Mouse (Mus musculus) adrenal gland (tissue): ENCODE measurements around the gene Acot3.
"Not testable (repeated sequence)": the region's sequence is repeated elsewhere in the genome, so short reads cannot be mapped to it uniquely, and the experiment has no call there.

ENCODE experiments used
- intact Hi-C: fragments of 180-260 bp; cut with DNase I; formaldehyde crosslinking; loops from one replicate; pipeline ENCODE4 v1.15.1; 2025
- long read RNA-seq, 2 experiments: library from polyadenylated mRNA; unstranded; transcript quantifications; one replicate each; pipeline ENCODE4 v2.0.0; 2020; ENCODE audit warnings: borderline replicate concordance in 1 of 2; ENCODE audit not compliant: insufficient replicate concordance in 1 of 2

Acot3 gene
- long read RNA-seq, experiment 1, partial matches to known transcripts: 1 of 2 reads
- long read RNA-seq, experiment 1, other reads (novel, unspliced or antisense): 1 of 2 reads
- long read RNA-seq, experiment 2: 0 reads

DNA sequence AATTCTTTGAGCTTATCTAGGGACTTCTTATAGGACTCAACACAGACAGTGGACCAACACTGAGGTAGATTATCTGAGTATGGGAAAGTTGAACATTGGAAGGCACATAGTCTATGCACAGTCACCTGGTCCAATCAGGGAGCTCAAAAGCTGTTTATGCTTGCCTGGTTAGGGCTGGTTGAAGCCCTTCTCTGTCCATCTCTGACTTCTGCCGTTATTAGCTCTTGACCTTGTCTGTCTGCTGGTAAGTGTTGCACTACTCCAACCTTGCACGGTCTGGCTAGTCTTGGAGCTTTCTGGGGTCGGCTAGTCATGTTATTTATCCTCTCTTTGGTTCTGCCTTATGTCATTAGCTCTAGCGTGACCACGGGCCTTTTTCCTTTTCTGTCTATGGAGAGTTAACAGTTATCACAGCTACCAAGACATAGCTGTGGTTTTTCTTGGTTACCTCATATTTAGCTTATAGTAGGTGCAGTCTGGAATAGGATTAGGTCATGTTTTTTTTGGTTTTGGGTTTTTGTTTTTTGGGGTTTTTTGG is at the start of gene Acot3:
Acot3 (plus strand) TSS at position 208 of the 538 bp plus-strand sequence.
- intact Hi-C loops: no loop called here

DNA sequence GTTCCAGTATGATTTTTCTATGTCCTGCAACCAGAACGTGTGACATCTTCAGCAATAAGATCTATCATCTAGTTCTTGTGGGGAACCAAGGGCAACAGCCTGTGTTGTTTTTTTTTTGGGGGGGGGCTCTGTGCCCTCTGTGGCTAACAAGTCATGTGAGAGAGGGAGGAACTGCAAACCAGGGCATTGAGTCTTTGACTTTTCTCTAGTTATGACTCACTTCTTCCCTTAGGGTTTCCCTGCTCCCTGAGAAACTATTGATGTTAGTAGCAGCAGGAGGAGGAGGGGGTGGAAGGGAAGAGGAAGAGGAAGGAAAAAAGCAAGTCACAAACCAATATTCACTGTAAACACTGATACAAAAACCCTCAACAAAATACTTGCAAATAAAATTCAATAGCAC is 48.1 kb upstream of the Acot3 start:
- intact Hi-C loops: no loop called here

DNA sequence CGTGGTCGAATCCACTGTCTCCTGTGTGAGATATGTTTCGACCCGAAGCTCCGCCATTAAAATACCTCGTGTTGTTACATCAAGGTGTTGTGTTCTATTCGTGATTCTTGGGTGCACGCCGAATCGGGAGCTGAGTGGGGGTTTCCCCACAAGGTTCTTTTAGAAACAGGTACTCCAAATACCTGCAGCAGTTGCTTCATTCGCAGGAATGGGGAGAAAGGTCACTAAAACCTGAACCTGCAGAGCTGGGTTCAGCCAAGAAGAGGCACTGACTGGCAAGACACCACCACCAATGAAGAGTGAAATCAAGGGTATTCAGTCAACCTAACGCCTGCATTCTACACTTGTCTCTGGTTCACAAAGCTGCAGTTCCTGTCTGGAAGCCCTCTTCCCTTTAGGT is 43.7 kb upstream of the Acot3 start:
- intact Hi-C loops: no loop called here

DNA sequence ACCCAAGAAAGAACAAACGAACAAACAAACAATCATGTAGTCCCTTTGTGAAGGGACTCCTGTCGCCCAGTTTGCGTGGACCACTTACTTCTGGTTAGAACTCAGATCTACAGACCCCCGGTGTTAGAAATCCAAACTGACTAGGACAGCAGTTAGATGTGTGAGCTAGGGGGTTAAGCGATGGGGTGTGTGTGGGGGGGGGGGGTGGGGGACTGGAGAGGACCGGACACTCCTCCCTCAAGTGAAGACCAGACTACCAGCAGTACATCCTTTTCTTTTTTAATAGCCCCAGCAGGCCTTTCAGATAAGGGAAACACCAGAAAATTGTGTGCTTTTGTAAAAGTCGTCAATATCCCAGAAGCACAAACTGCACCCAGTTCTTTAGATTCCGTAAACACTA is 43.2 kb upstream of the Acot3 start:
- intact Hi-C loops: no loop called here

DNA sequence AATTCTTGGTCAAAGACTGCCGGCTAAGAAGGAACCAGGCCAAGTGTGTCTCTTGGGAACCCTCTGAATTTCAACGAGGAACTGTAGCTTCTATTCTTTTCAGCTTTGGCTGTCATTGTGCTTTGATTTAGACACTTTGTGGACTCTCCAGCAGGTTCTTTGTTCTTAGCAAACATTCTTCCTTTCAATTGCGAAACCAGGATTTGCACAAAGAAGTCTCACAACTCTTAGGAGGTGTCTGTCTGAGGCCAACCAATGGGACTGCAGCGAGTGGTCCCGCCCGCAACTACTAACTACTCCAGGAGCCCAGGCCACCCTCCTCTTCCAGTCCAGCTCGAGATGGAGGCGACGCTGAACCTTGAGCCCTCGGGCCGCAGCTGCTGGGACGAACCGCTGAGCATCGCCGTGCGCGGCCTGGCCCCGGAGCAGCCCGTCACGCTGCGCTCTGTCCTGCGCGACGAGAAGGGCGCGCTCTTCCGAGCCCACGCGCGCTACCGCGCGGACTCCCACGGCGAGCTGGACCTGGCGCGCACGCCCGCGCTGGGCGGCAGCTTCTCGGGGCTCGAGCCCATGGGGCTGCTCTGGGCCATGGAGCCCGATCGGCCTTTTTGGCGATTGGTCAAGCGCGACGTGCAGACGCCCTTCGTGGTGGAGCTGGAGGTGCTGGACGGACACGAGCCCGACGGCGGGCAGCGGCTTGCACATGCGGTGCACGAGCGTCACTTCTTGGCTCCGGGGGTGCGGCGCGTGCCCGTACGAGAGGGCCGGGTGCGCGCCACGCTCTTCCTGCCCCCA is 42.6 kb upstream of the Acot3 start, which contains the start of gene Acot1:
Acot1 (plus strand) TSS at position 320 of the 795 bp plus-strand sequence.
- intact Hi-C loops: not testable (repeated sequence)

DNA sequence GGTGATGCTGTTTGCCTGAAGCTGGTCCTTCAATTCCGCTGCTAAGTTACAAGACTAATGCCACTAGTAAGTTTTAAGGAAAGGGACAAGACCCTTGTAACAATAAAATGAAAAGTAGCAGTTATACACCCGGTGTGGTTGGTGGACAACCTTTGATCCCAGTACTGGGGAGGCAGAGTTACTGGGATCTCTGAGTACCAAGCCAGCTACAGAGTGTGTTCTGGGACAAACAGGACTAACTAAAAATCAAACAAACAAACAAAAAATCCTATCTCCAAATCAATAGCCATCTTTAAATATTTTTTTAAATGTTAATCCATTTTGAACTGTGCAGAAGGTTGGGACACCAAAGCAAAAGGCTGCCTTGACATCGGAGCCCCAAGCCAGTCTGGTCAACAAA is 41.7 kb upstream of the Acot3 start:
- intact Hi-C loops: no loop called here

DNA sequence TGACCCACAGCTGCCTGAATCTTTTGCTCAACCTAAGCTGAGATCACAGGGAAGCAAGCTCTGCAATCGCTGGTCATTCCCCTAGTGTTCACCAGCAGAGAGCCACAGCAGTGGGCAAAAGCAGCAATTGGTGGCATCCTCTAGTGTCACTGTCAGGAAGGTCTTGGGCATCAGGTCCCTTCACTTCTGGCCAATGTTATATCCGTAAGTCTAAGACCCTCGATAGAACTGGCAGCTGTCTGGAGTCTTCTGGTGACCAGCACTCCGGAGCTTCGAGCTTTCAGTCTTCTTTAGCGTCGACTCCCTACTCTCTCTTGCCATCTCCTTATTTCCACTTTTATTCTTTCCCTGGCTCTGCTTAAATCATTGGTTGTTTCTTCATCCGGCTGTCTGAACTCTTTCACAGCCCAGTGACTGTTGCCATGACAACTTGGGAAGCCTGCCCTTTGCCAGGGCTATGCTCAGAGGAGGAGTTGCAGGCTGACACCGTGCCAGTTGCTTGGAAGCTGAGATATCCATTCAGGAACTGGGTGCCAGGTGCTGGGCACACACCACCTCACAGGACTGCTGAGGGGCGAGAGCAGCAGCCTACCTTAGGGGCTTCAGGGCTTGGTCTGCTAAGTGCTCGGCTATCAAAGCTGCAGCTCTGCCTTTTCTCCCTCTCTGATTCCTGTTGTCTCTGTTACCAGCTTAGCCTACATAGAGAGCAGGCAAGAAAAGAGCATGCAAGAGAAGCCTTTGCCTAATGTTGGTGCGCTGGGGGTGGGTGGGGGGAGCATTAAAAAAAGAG is 40.5 kb upstream of the Acot3 start:
- intact Hi-C loops: no loop called here

DNA sequence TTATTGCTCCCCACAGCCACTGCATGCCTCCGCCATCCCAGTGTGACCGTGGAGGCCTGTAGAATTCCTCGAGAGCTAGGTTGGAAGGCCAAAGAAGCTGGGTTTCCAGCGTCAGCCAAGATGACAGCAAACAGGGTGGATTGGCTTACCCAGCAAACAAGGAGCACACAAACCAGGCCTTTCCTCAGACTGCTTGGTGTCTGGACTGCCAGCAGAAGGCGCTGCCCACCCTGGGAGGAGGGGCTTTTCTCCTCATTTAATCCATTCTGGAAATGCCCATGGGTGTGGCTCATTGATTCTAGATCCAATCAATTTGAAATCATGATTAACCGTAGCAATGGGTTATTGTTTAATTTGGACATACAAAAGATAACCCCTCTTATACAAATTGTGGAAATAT is 38.8 kb upstream of the Acot3 start:
- intact Hi-C loops: no loop called here

DNA sequence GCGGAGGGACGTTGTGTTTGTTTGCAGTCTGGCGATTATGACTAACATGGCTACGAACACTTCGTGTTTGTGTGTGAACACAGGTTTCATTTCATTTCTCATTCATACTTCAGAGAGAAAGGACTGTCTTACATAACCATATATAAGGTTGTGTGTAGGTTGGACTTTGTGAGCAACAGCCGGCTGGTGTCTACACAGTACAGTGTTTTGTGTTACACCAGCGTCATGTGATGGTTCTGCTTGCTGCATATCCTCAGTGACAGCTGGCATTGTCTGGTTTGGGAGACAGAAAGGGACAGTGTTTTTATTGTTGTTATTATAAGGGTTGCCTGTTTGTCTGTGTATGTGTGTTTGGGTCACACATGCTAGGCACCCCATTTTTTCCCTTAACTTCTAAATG is 38.2 kb upstream of the Acot3 start:
- intact Hi-C loops: no loop called here

DNA sequence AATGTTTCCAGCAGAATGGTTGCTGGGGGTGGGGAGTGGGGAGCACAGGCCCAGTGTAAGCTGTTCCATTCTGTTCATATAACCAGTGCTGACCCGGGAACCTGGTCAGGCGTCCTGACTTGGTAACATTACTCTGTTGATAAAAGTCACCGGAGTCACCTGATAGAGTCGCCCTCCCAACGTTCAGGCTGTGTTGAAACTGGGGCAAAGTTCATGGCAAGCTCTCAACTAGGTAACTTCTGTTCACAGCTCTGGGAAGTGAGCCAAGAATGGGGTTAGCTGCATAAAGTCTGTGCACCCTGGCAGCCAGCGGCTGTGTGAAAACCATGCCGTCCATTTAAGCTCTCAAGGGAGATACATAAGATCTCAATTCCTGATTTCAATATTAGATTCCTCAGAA is 31.4 kb upstream of the Acot3 start:
- intact Hi-C loops: not testable (repeated sequence)

DNA sequence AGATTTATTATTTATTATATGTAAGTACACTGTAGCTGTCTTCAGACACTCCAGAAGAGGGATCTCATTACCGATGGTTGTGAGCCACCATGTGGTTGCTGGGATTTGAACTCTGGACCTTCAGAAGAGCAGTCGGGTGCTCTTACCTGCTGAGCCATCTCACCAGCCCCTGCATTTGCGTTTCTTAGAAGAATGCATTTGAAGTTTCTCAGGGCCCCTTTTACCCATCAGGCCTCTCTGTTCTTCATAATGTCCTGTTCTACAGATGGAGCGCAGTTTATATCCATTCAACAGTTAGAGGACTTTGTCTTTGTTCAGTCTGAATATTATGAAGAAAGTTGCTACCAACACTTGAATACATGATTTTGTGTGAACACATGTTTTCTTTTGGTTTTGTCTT is 29.7 kb upstream of the Acot3 start:
- intact Hi-C loops: not testable (repeated sequence)

DNA sequence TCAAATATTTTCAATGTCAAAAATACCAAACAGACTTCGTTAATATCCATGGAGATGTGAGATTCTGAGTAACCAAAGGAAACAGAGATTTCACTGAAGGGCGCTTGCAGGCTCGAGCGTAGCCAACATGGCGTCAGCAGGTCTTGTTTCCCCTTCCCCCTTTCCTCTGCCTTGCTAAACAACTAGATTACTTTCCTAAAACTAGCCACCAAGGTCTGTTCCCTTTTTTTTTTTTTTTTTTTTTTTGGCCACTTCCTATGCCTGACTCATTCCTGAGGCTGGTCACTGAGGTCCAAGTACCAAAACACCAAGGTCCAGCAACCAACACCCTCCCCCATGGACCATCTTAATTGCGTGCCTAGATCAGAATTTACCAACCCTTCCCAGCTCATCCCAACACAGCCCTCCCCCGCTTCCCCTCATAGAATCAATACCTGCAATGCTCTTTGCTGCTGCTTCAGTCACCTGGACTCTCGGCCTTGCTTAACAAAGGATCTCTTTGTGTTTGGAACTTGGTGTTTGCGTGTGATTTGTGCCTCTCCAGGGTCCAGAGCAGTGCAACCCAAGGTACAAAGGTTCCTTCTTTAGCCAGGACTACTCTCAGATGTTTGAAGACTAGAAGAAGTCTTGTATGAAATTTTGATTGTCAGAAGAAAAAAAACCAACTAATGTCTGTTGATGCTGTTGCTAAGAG is 28.7 kb upstream of the Acot3 start:
- intact Hi-C loops: no loop called here

DNA sequence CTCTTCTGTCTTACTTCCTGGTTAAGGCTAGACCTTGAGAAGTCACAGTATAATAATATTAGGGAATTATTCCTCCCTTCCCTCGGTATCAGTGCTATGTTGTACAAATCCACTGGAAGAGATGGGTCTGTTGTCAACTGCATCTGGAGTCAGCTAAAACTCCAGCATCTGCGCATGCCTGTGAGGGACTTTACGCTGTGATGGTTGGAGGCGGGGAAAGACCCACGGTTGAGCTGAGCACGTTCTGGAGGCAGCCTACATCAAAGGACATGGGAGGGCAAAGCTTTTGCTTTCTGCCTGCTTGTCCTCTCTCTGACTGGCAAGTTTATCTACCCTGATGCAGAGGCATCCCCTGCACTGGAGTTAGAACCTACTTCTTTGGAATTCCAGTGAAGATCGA is 26.1 kb upstream of the Acot3 start:
- intact Hi-C loops: no loop called here

DNA sequence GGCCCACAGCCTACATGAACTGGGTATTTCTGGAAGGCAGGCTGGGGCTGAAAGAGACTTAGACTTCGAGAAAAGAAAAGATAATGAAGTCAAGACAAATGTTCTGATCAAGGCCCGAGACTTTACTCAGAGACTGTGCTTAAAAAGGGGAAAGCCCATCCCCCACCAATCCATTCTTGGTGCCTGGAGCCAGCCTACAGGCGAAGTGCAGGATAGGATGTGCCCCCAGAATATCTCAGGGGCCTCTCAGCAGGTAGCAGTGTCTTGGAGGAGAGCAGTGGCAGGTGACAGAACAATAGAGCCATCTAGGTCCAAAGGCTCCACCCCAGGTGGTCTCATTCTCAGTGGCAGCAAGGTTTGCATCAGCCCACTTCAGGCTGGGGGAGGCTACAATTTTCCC is 23.6 kb upstream of the Acot3 start:
- intact Hi-C loops: not testable (repeated sequence)

DNA sequence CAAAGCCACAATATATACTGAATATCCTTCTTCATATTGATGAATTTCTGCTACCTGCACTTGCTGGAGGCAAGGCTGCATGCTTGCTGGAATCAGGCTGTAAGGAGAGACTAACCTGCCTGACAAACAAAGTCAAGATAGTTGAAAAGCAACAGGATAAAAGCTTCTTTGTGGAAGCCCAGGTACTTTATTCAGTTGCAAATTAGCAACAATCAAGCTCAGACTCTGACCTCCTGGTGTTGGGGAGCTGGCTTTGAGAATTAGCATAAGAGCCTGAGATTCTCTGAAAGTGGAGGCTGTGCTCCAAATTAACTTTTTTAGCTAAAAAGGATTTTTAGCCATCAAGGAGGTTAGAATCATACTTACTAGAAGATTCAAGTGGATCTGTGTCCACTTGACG is 22.9 kb upstream of the Acot3 start:
- intact Hi-C loops: not testable (repeated sequence)

DNA sequence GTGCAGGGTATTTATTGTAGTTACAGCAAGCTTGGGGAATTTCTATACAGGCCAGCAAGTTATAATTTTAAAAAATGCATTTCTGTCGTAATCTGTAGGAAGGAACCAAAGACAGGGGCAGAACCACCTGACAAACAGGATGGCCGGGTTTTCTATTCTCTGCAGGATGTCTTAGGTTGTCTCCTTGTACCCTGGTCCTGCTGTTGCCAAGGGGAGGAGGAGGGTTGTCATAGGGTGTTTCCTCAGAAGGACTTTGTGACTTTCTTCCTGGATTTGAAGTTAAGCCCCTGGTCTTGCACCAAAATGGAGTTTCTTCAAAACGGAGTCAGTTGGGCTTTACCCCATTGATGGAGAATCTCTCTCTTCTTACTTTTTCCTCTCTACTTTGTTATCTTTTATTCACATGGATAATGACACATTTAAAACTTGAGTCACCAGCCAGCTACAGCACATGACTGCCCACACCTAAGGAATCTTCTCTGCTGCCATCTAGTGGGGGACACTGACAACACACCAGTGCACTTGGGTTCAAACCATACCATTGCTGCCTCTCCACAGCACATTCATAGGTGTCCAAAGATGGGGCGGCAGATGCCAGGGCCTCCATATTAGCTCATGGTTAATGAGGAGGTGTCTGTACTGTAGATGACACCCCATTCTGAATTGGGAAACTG is 21.1 kb upstream of the Acot3 start:
- intact Hi-C loops: loop anchor here (2.0 kb wide), 1 partner anchor 58 kb away; no protein-coding TSS in a partner anchor

DNA sequence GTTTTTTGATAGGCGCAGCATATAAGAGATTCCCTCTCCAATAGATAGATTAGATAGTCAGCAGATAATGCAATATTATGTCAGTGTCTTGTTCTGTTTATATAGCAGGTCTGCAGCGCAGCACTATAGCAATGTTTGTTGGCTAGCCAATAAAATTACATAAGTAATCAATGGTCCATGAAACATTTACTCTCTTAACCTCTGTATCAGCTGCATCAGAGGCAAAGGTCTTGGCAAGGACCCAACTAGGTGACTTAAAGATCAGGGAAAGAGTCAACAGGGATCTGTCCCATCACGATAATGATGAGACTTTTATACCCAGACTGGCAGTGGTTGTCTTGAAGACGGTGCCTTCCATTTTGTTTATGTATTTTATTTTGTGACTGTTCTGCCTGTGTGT is 19.1 kb upstream of the Acot3 start:
- intact Hi-C loops: no loop called here

DNA sequence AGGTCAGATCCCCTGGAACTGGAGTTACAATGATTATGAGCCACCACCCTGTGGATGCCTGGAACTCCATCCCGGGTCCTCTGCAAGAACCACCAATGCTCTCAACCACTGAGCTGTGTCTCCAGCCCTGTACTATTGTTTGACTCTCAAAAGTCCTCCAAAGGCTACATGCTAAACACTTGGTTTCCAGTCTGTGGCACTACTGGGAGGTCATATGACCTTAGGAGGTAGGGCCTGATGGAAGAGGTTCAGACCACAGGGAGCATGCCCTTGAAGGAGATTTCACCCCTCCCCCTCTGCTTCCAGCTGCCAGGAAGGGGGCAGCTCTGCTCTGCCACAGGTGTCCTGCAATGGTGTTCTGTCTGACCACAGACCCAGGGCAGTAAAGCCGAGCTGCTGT is 18.6 kb upstream of the Acot3 start:
- intact Hi-C loops: not testable (repeated sequence)

DNA sequence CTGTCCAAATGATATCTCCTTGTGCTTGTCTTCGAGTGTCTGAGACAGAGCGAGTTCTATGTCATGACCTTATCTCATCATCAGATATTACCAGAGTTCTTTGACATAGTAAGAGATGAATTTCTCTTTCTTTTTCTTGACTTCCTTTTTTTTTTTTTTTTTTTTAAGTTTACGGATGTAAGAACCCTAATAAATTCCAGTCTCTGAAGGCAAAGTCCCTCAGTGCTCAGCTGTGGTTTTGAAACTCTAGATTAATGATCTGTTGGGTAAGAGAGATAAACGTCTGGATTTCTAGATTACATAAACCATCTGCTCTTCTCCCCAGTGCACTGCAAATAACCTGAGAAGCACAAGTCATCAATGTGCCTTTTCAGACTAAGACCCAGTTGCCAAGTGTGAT is 17.8 kb upstream of the Acot3 start:
- intact Hi-C loops: no loop called here

DNA sequence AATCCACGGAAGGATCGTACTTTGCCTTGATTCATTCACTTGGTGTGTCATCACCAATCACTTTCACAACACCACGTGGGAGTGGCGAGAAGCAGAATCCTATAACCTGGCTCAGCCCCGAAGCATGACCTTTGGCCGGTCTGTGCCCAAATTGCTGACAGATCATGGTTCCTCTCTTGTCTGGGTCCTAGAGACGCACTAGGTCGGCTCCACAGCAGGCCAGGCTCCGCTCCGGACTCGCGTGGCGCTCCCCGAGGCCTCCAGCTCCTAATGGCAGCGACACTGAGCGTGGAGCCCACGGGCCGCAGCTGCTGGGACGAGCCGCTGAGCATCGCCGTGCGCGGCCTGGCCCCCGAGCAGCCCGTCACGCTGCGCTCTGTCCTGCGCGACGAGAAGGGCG is 13.7 kb upstream of the Acot3 start, which contains the start of gene Acot4:
Acot4 (plus strand) TSS at position 139 of the 400 bp plus-strand sequence.
- intact Hi-C loops: not testable (repeated sequence)

DNA sequence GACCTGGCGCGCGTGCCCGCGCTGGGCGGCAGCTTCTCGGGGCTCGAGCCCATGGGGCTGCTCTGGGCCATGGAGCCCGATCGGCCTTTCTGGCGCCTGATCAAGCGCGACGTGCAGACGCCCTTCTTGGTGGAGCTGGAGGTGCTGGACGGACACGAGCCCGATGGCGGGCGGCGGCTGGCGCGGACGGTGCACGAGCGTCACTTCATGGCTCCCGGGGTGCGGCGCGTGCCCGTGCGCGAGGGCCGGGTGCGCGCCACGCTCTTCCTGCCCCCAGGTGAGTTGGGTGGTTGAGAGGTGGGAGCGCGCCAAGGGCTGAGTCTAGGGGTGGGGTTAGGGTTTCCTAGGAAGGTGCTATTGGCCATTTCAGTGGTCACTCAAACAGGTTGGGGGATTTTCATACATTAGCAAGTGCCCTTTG is 13.2 kb upstream of the Acot3 start, which contains the start of gene Gm49366:
Gm49366 (plus strand) TSS at position 245 of the 421 bp plus-strand sequence.
- intact Hi-C loops: not testable (repeated sequence)
